Mouse (Mus musculus) E14TG2a.4 (cell line): ENCODE measurements around the gene Ctnnd2.

Experiments used
- H3K27me3 ChIP-seq: 2 replicates; pipeline ENCODE4 v1.6.1; 2014; ENCODE audit warnings: low read length, control low read depth; ENCODE audit not compliant: insufficient read depth
- H3K36me3 ChIP-seq: 2 replicates; pipeline ENCODE4 v1.6.1; 2014; ENCODE audit warnings: low read length, control low read depth; ENCODE audit not compliant: insufficient read depth
- H3K4me1 ChIP-seq: replicated peaks from 2 replicates; pipeline ENCODE4 v1.6.1; 2014; ENCODE audit warnings: low read depth, low read length, control low read depth
- H3K4me3 ChIP-seq: replicated peaks from 2 replicates; pipeline ENCODE4 v1.5.1; 2014; ENCODE audit warnings: mild to moderate bottlenecking, low read length
- H3K9me3 ChIP-seq: 2 replicates; pipeline ENCODE4 v1.6.1; 2014; ENCODE audit warnings: low read length, control low read depth
- CTCF ChIP-seq: conservative IDR thresholded peaks from 2 replicates; pipeline ENCODE4 v1.5.1; 2014; ENCODE audit warnings: low read length
- NANOG ChIP-seq: IDR thresholded peaks from 2 replicates; pipeline ENCODE4 v1.6.1; 2014; ENCODE audit warnings: borderline replicate concordance, low read length, mixed read lengths
- POU5F1 ChIP-seq: IDR thresholded peaks from 2 replicates; pipeline ENCODE4 v1.6.1; 2014; ENCODE audit warnings: low read length, borderline replicate concordance

Ctnnd2 gene

GRCm38 (mm10) chr15:30457541-30458250 is 285.3 kb downstream of the Ctnnd2 start:
- TF ChIP-seq CTCF = no peak
- TF ChIP-seq NANOG = no peak
- no peak for TF ChIP-seq POU5F1

GRCm38 (mm10) chr15:30458671-30459070 is 286.3 kb downstream of the Ctnnd2 start:
- H3K27me3 ChIP-seq = no peaks in the 10 kb centered on the region
- no peaks in the 10 kb centered on the region for H3K9me3 ChIP-seq
- H3K4me3 ChIP-seq = no peak overlapping the region
- peaks cover 21% of the 10 kb centered on the region for H3K4me1 ChIP-seq
- TF ChIP-seq CTCF (no peak), NANOG (no peak), POU5F1 (no peak)
- no peaks in the 10 kb centered on the region for H3K36me3 ChIP-seq

More at GRCm38 (mm10) chr15:30457541-30458250, 285.3 kb downstream of the Ctnnd2 start:
- no peaks in the 10 kb centered on the region for H3K9me3 ChIP-seq
- H3K4me3 ChIP-seq = no peak overlapping the region
- H3K36me3 ChIP-seq = no peaks in the 10 kb centered on the region
- H3K4me1 ChIP-seq = peaks cover 16% of the 10 kb centered on the region
- H3K27me3 ChIP-seq = no peaks in the 10 kb centered on the region

- TF ChIP-seq CTCF (no peak), NANOG (no peak), POU5F1 (no peak)
Measured at GRCm38 (mm10) chr15:30460341-30461125, 288.1 kb downstream of the Ctnnd2 start.

GRCm38 (mm10) chr15:30462804-30463423 is 290.5 kb downstream of the Ctnnd2 start:
- TF ChIP-seq NANOG (no peak), POU5F1 (no peak), CTCF (no peak)
- H3K4me1 ChIP-seq = peaks cover 12% of the 10 kb centered on the region
- no peaks in the 10 kb centered on the region for H3K27me3 ChIP-seq
- no peaks in the 10 kb centered on the region for H3K9me3 ChIP-seq
- H3K4me3 ChIP-seq = no peak overlapping the region
- no peaks in the 10 kb centered on the region for H3K36me3 ChIP-seq

More at GRCm38 (mm10) chr15:30460341-30461125, 288.1 kb downstream of the Ctnnd2 start:
- no peaks in the 10 kb centered on the region for H3K27me3 ChIP-seq
- H3K4me3 ChIP-seq = no peak overlapping the region
- no peaks in the 10 kb centered on the region for H3K36me3 ChIP-seq
- H3K4me1 ChIP-seq = peaks cover 21% of the 10 kb centered on the region
- H3K9me3 ChIP-seq = no peaks in the 10 kb centered on the region

GRCm38 (mm10) chr15:30463471-30464047 is 291.2 kb downstream of the Ctnnd2 start:
- TF ChIP-seq CTCF (no peak), NANOG (no peak), POU5F1 (no peak)
- Histone ChIP-seq H3K27me3 (no peaks in the 10 kb centered on the region), H3K4me1 (peaks cover 6% of the 10 kb centered on the region; the same call in 1 of the 2 replicates), H3K4me3 (no peak overlapping the region), H3K36me3 (no peaks in the 10 kb centered on the region), H3K9me3 (no peaks in the 10 kb centered on the region)

GRCm38 (mm10) chr15:30466950-30467543 is 294.7 kb downstream of the Ctnnd2 start:
- Histone ChIP-seq H3K27me3 (no peaks in the 10 kb centered on the region), H3K4me3 (no peak overlapping the region), H3K9me3 (no peaks in the 10 kb centered on the region), H3K4me1 (peaks cover 5% of the 10 kb centered on the region; the same call in 1 of the 2 replicates), H3K36me3 (no peaks in the 10 kb centered on the region)
- no peak for TF ChIP-seq POU5F1
- no peak for TF ChIP-seq CTCF
- TF ChIP-seq NANOG = no peak

GRCm38 (mm10) chr15:30468773-30469172 is 296.4 kb downstream of the Ctnnd2 start:
- H3K27me3 ChIP-seq = no peaks in the 10 kb centered on the region
- H3K4me1 ChIP-seq = no peaks in the 10 kb centered on the region
- TF ChIP-seq CTCF (no peak), POU5F1 (no peak), NANOG (no peak)
- H3K4me3 ChIP-seq = no peak overlapping the region
- H3K36me3 ChIP-seq = no peaks in the 10 kb centered on the region
- H3K9me3 ChIP-seq = no peaks in the 10 kb centered on the region
